Mouse (Mus musculus) heart, postnatal 0 days (tissue): Measurements from ENCODE around the gene Sqstm1. TPM values are rescaled to one million over a fixed set of nuclear protein-coding genes. Genes with fewer than 3 reads are reported as not detected.

Experiments
- ATAC-seq: fragments of 200-750 bp; cut with Nextera tagmentation; 2 replicates; pipeline ENCODE4 v1.8.0; 2017; ENCODE audit warnings: low read depth, moderate number of reproducible peaks, moderate library complexity; ENCODE audit not compliant: insufficient read depth
- DNase-seq: peaks from one replicate; pipeline ENCODE4 v3.0.0-alpha.2; 2016; ENCODE audit warnings: low spot score
- H3K27ac ChIP-seq: fragments of 300-500 bp; sonication (generic); 2 replicates; pipeline ENCODE4 v1.5.1; 2014; ENCODE audit warnings: low read depth, mild to moderate bottlenecking
- H3K27me3 ChIP-seq: fragments of 300-500 bp; sonication (generic); 2 replicates; pipeline ENCODE4 v1.6.1; 2014; ENCODE audit warnings: low read length, mixed read lengths; ENCODE audit not compliant: control insufficient read depth, insufficient read depth
- H3K36me3 ChIP-seq: fragments of 300-500 bp; sonication (generic); replicated peaks from 2 replicates; pipeline ENCODE4 v1.6.1; 2014; ENCODE audit warnings: low read length, mixed read lengths; ENCODE audit not compliant: control insufficient read depth, insufficient read depth
- H3K4me1 ChIP-seq: fragments of 300-500 bp; sonication (generic); 2 replicates; pipeline ENCODE4 v1.6.1; 2014; ENCODE audit warnings: antibody characterized with exemption; ENCODE audit not compliant: control insufficient read depth, insufficient read depth
- H3K4me2 ChIP-seq: fragments of 300-500 bp; sonication (generic); 2 replicates; pipeline ENCODE4 v1.6.1; 2014; ENCODE audit warnings: low read depth, mild to moderate bottlenecking, low read length, moderate library complexity
- H3K4me3 ChIP-seq: fragments of 300-500 bp; sonication (generic); 2 replicates; pipeline ENCODE4 v1.5.1; 2014; ENCODE audit warnings: low read depth, low read length
- H3K9ac ChIP-seq: fragments of 300-500 bp; sonication (generic); replicated peaks from 2 replicates; pipeline ENCODE4 v1.6.1; 2014; ENCODE audit warnings: low read depth, low read length, mixed read lengths
- H3K9me3 ChIP-seq: fragments of 300-500 bp; sonication (generic); replicated peaks from 2 replicates; pipeline ENCODE4 v1.6.1; 2016; ENCODE audit warnings: low read length; ENCODE audit not compliant: control insufficient read depth
- CTCF ChIP-seq: IDR thresholded peaks from 2 replicates; pipeline ENCODE4 v1.5.1; 2016; ENCODE audit warnings: antibody characterized with exemption, control low read depth, low read depth
- EP300 ChIP-seq: IDR thresholded peaks from 2 replicates; pipeline ENCODE4 v1.6.1; 2016; ENCODE audit warnings: antibody characterized with exemption, low read depth
- WGBS: fragments of 180-500 bp; shearing (Covaris S2); extraction: QIAGEN DNeasy Blood & Tissue Kit; methylation state at CpG from one replicate; pipeline ENCODE4 v1.1.7; 2014; 5-methylcytosine and 5-hydroxymethylcytosine counted together
- polyA plus RNA-seq: library from polyadenylated mRNA; unstranded; fragments of >200 nt; fragmentation: Nextera tagmentation; extraction: Ambion mirVana; gene quantifications from 2 replicates; pipeline ENCODE4 v1.2.1, GENCODE M21; 2015
- total RNA-seq: library from RNA; depleted of rRNA; stranded (reverse); fragments of >200 nt; gene quantifications from 2 replicates; pipeline ENCODE4 v1.2.3, GENCODE M21; 2014; ENCODE audit warnings: low replicate concordance

Gene Sqstm1
- total and polyA plus RNA-seq, 2 experiments from 2014 or later, result 244 to 249 TPM

DNA sequence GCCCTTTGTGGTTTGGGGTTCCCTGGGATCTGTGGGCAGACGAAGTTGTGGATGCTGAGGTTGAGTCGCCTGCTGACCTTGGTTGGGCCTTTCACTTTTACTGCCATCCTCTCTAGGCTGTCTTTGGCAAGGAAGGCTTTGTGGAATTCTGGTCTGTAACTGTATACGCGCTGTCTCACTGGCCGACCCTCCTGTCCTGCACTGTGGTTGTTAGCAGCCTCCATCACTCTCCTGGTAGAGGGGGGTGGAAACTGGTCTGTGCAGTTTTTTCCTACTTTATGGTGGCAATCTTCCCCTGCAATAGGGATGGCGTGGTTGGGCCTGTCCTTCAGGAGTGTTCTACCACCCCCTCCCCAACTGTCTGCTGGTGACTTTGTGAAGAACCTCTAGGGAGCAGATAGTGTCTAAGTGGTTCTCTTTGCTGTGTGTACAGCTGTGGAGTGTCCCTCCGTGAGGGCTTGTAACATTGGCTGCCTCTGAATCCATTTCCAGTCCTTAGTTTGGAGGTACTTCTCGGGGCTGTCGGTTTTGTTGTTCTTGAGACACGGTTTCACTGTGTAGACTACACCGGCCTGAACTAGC, 42.1 kb upstream of the Sqstm1 start:
- Histone ChIP-seq H3K4me2 (no peak overlapping the region), H3K4me3 (no peak overlapping the region), H3K27me3 (no peaks in the 10 kb centered on the region), H3K4me1 (no peaks in the 10 kb centered on the region), H3K36me3 (peaks cover 21% of the 10 kb centered on the region), H3K9me3 (no peaks in the 10 kb centered on the region), H3K9ac (no peak overlapping the region), H3K27ac (peak overlapping the region; percentile 26; the same call in 1 of the 2 replicates)
- peak; percentile 14; the same call in 1 of the 2 replicates for ATAC-seq
- TF ChIP-seq EP300 (no peak), CTCF (no peak)
- 59% methylated on average over 11 of the region's 11 CpGs for WGBS
- DNase-seq, result no peak

DNA sequence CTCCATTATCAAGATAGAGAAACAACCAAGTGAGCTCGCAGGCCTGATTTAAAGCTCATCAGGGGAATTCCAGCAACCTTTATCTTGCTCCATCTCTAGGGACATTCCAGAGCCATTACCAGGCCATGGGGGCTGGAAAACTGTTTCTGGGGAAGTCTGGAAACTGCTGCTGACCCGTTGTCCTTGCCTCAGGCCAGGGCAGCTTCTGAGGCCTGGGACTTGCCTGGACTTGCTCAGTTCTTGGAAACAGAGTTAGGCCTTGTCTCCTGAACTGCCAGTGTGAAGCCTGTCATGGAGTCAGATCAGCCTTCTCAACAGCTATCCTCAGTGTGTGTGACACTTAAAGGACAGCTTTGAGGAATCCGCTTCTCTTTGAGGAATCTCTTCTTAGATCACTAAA, 41.5 kb upstream of the Sqstm1 start:
- WGBS, result 56% methylated on average over 3 of the region's 3 CpGs
- Histone ChIP-seq H3K9ac (no peak overlapping the region), H3K36me3 (peaks cover 15% of the 10 kb centered on the region), H3K27me3 (no peaks in the 10 kb centered on the region), H3K4me3 (no peak overlapping the region), H3K4me2 (no peak overlapping the region), H3K4me1 (no peaks in the 10 kb centered on the region), H3K9me3 (no peaks in the 10 kb centered on the region), H3K27ac (peak overlapping the region; percentile 26; the same call in 1 of the 2 replicates)
- no peak for DNase-seq
- ATAC-seq, result peak; percentile 65; the same call in 1 of the 2 replicates
- no peak for TF ChIP-seq EP300
- no peak for TF ChIP-seq CTCF

DNA sequence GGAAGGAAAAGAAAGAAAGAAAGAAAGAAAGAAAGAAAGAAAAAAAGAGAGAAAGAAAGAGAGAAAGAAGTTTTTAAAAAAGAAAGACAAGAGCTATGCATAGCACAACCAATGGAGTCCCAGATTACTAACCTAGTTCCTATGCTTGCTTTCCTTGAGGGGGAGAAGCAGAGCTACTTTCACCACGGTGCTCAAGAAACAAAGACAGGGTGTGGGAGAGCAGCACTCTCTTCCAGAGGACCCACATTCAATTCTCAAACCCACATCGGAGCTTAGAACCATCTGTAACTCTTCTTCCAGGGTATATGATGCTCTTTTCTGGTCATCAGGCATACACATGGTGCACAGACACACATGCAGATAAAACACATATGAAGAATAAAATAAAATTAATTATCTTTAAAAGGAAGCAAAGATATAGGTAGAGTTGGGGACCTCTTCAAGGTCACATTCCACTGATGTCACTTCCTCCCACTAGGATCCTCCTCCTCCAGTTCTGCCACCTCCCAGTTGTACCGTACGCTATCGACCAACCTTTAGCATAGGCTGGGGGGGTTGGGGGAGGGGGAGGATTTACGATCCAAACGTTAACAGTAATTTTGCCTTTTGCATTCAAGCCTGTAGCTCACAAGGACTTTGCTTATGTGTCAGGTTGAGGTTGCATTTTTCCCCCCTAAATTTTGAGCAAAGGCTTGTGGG, 38.0 kb upstream of the Sqstm1 start:
- 68% methylated on average over 7 of the region's 7 CpGs for WGBS
- DNase-seq (no peak), ATAC-seq (no peak)
- no peak overlapping the region for H3K27ac ChIP-seq
- no peaks in the 10 kb centered on the region for H3K27me3 ChIP-seq
- no peak overlapping the region for H3K4me3 ChIP-seq
- H3K9me3 ChIP-seq, result no peaks in the 10 kb centered on the region
- H3K4me2 ChIP-seq, result no peak overlapping the region
- TF ChIP-seq CTCF (no peak), EP300 (no peak)
- no peaks in the 10 kb centered on the region for H3K36me3 ChIP-seq
- no peaks in the 10 kb centered on the region for H3K4me1 ChIP-seq
- H3K9ac ChIP-seq, result no peak overlapping the region

DNA sequence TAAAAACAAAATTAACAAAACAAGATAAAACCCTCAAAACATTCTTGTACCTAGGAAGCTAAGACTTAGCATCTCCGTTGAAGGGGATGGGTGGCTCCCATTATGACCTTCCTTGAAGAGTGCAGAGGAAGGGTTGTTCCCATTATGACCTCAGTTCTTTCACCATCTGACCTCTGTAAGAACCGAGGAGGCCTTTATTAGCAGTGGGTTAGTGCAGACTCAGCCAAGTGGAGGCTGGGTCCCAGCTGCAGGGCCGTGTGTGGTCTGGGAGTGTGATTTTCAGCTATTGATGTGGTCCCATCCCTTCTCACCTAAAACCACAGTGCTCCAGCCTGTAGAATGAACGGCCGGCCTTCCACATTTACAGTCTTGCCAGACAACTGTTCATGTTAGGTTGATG, 34.6 kb upstream of the Sqstm1 start:
- Histone ChIP-seq H3K9ac (no peak overlapping the region), H3K4me2 (no peak overlapping the region), H3K4me3 (no peak overlapping the region), H3K36me3 (no peaks in the 10 kb centered on the region), H3K27ac (no peak overlapping the region), H3K9me3 (no peaks in the 10 kb centered on the region), H3K4me1 (no peaks in the 10 kb centered on the region), H3K27me3 (no peaks in the 10 kb centered on the region)
- TF ChIP-seq CTCF (no peak), EP300 (no peak)
- DNase-seq, result no peak
- ATAC-seq, result no peak
- 76% methylated on average over 5 of the region's 5 CpGs for WGBS

DNA sequence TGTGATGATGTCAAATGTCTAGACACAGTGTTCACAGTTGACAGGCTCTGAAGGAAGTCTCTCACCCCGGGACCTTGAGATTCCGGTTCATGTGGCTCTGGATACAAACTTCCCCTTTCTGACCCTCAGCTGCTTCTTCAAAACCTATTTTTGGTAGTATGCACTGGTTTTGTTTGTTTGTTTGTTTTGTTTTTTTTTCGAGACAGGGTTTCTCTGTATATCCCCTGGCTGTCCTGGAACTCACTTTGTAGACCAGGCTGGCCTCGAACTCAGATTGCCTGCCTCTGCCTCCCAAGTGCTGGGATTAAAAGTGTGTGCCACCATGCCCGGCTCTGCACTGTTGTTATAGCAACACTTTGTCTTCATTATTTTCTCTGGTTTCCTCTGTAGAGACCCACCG, 33.3 kb upstream of the Sqstm1 start:
- no peaks in the 10 kb centered on the region for H3K4me1 ChIP-seq
- no peak for ATAC-seq
- no peak overlapping the region for H3K27ac ChIP-seq
- no peak overlapping the region for H3K9ac ChIP-seq
- no peak overlapping the region for H3K4me3 ChIP-seq
- TF ChIP-seq CTCF (no peak), EP300 (no peak)
- H3K36me3 ChIP-seq, result no peaks in the 10 kb centered on the region
- H3K27me3 ChIP-seq, result no peaks in the 10 kb centered on the region
- no peaks in the 10 kb centered on the region for H3K9me3 ChIP-seq
- DNase-seq, result no peak
- 64% methylated on average over 6 of the region's 6 CpGs for WGBS
- H3K4me2 ChIP-seq, result no peak overlapping the region
